Mouse (Mus musculus): ENCODE measurements at regions not wholly inside any gene's neighbourhood (a gene's known extent, or its start where the extent isn't known, plus 50 kb on each side); places are given as distances from the start of the nearest gene placed in this dataset.
"Not testable (repeated sequence)": the region's sequence is repeated elsewhere in the genome, so short reads cannot be mapped to it uniquely, and the experiment has no call there.

- ATAC-seq (ENCODE audit: low FRiP score) (no peak), DNase-seq (ENCODE audit: low spot score, missing footprints) (no peak)
- Histone ChIP-seq H3K9ac (ENCODE audit: low read length) (no peak overlapping the region), H3K27me3 (ENCODE audit: control insufficient read depth, insufficient read depth, low read length) (peaks cover 13% of the 10 kb centered on the region), H3K27ac (ENCODE audit: low read depth, low read length) (no peak overlapping the region), H3K4me3 (ENCODE audit: low read depth, low read length) (no peak overlapping the region), H3K9me3 (ENCODE audit: control insufficient read depth, low read length) (no peaks in the 10 kb centered on the region), H3K36me3 (ENCODE audit: control insufficient read depth, insufficient read depth, low read length) (no peaks in the 10 kb centered on the region), H3K4me1 (ENCODE audit: control insufficient read depth, insufficient read depth, low read length) (no peaks in the 10 kb centered on the region), H3K4me2 (no peak overlapping the region)
- WGBS, result 94% methylated on average over 2 of the region's 2 CpGs
These were observed 74.2 kb upstream of the Magee2 start for GRCm38 (mm10) chrX:104931153-104931706.

DNA sequence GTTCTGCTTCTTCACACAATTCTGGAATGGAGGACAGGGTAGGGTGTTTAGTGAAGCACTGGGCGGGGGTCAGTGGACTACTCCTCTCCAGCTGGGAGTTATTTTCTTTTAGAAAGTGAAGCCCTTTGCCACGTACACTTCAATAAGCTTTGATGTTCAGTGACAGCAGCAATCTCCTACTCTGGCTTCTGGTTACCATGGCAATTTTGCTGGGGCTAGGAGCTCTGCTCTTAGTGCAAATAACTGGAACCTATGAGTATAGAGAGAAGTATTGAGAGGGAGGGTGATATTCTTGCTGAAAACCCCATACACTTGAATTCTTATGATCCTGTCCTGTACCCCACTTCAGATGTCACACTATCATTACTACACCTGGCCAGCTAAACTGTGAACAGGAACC lies 94.5 kb upstream of the Magee2 start:
- Histone ChIP-seq H3K4me2 (no peak overlapping the region), H3K9ac (ENCODE audit: low read length) (no peak overlapping the region), H3K9me3 (ENCODE audit: control insufficient read depth, low read length) (no peaks in the 10 kb centered on the region), H3K4me3 (ENCODE audit: low read depth, low read length) (no peak overlapping the region), H3K27ac (ENCODE audit: low read depth, low read length) (no peak overlapping the region), H3K27me3 (ENCODE audit: control insufficient read depth, insufficient read depth, low read length) (peaks cover 14% of the 10 kb centered on the region), H3K36me3 (ENCODE audit: control insufficient read depth, insufficient read depth, low read length) (no peaks in the 10 kb centered on the region), H3K4me1 (ENCODE audit: control insufficient read depth, insufficient read depth, low read length) (no peaks in the 10 kb centered on the region)
- no peak for DNase-seq (ENCODE audit: low spot score, missing footprints)
- WGBS, result 48% methylated on average over 2 of the region's 2 CpGs
- no peak; the same call in 1 of the 2 replicates for ATAC-seq (ENCODE audit: low FRiP score)

- not testable (repeated sequence) for DNase-seq (ENCODE audit: low spot score, missing footprints); H3K9ac ChIP-seq (ENCODE audit: low read length); H3K4me2 ChIP-seq; H3K27ac ChIP-seq (ENCODE audit: low read depth, low read length); ATAC-seq (ENCODE audit: low FRiP score); H3K9me3 ChIP-seq (ENCODE audit: control insufficient read depth, low read length); H3K4me1 ChIP-seq (ENCODE audit: control insufficient read depth, insufficient read depth, low read length); H3K36me3 ChIP-seq (ENCODE audit: control insufficient read depth, insufficient read depth, low read length); H3K4me3 ChIP-seq (ENCODE audit: low read depth, low read length)
- 66% methylated on average over 3 of the region's 5 CpGs for WGBS
- H3K27me3 ChIP-seq (ENCODE audit: control insufficient read depth, insufficient read depth, low read length), result peaks cover 14% of the 10 kb centered on the region
These were observed 95.7 kb upstream of the Magee2 start for GRCm38 (mm10) chrX:104952809-104953208.

GRCm38 (mm10) chrX:104953391-104953790 lies 96.3 kb upstream of the Magee2 start:
- H3K4me2 ChIP-seq; ATAC-seq (ENCODE audit: low FRiP score); H3K9ac ChIP-seq (ENCODE audit: low read length); H3K4me1 ChIP-seq (ENCODE audit: control insufficient read depth, insufficient read depth, low read length); H3K27ac ChIP-seq (ENCODE audit: low read depth, low read length); H3K4me3 ChIP-seq (ENCODE audit: low read depth, low read length); H3K9me3 ChIP-seq (ENCODE audit: control insufficient read depth, low read length); H3K36me3 ChIP-seq (ENCODE audit: control insufficient read depth, insufficient read depth, low read length); DNase-seq (ENCODE audit: low spot score, missing footprints): not testable (repeated sequence)
- H3K27me3 ChIP-seq (ENCODE audit: control insufficient read depth, insufficient read depth, low read length), result peaks cover 14% of the 10 kb centered on the region
- WGBS, result 67% methylated on average over 1 of the region's 3 CpGs

DNA sequence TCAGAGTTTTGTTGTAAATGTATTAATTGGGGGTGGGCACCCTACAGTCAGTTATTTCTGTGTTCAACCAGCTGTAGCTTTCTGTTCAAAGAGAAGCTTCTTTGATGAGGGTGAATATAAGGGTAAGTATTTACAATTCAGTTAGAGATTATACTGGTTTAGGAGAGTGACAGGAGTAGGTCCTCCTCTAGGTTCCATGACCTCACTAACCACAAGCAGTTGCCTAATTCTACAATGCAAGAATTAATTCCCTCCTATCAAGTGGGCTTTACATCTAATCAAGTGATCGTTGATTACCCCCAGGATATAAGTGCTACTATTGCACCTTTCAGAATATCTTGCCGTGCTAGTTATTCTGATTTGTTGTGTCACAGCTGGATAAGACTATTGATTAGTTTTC lies 101.1 kb upstream of the Pbdc1 start:
- no peak for ATAC-seq (ENCODE audit: low FRiP score)
- peaks cover 29% of the 10 kb centered on the region for H3K27me3 ChIP-seq (ENCODE audit: control insufficient read depth, insufficient read depth, low read length)
- DNase-seq (ENCODE audit: low spot score, missing footprints), result no peak

DNA sequence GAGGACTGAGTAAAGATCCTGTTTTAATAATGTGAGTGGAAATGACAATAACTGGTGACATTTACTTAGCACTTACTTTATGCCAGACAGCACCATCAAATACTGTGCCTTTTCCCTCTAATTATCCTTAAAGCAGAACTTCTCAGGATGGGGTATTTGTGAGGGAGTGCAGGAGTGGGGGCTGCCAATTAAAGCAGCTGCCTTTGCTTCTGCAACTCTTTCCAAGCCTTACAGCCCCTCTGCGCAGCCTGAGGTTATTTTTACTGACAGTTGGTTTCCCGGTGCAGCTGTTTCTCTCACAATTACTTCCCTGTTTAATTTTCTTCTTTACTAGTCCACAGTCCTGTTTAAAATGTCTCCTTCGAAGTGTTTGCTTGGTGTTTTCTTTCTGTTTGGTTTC lies 76.3 kb upstream of the Pbdc1 start:
- H3K9me3 ChIP-seq (ENCODE audit: control insufficient read depth, low read length), result no peaks in the 10 kb centered on the region
- H3K27me3 ChIP-seq (ENCODE audit: control insufficient read depth, insufficient read depth, low read length), result peaks cover 35% of the 10 kb centered on the region
- ATAC-seq (ENCODE audit: low FRiP score) (no peak), DNase-seq (ENCODE audit: low spot score, missing footprints) (no peak)
- H3K4me1 ChIP-seq (ENCODE audit: control insufficient read depth, insufficient read depth, low read length), result no peaks in the 10 kb centered on the region
- H3K4me3 ChIP-seq (ENCODE audit: low read depth, low read length), result no peak overlapping the region
- no peak overlapping the region for H3K4me2 ChIP-seq
- H3K36me3 ChIP-seq (ENCODE audit: control insufficient read depth, insufficient read depth, low read length), result no peaks in the 10 kb centered on the region
- H3K27ac ChIP-seq (ENCODE audit: low read depth, low read length), result no peak overlapping the region
- no peak overlapping the region for H3K9ac ChIP-seq (ENCODE audit: low read length)
- 69% methylated on average over 3 of the region's 3 CpGs for WGBS

More for the DNA sequence above, 101.1 kb upstream of the Pbdc1 start:
- Histone ChIP-seq H3K27ac (ENCODE audit: low read depth, low read length) (no peak overlapping the region), H3K4me1 (ENCODE audit: control insufficient read depth, insufficient read depth, low read length) (no peaks in the 10 kb centered on the region), H3K9ac (ENCODE audit: low read length) (no peak overlapping the region), H3K4me2 (no peak overlapping the region), H3K36me3 (ENCODE audit: control insufficient read depth, insufficient read depth, low read length) (no peaks in the 10 kb centered on the region), H3K4me3 (ENCODE audit: low read depth, low read length) (no peak overlapping the region), H3K9me3 (ENCODE audit: control insufficient read depth, low read length) (no peaks in the 10 kb centered on the region)
- 75% methylated on average over 2 of the region's 2 CpGs for WGBS

- no peak overlapping the region for H3K27ac ChIP-seq (ENCODE audit: low read depth, low read length)
- no peak overlapping the region for H3K4me3 ChIP-seq (ENCODE audit: low read depth, low read length)
- no peaks in the 10 kb centered on the region for H3K9me3 ChIP-seq (ENCODE audit: control insufficient read depth, low read length)
- no peaks in the 10 kb centered on the region for H3K36me3 ChIP-seq (ENCODE audit: control insufficient read depth, insufficient read depth, low read length)
- H3K9ac ChIP-seq (ENCODE audit: low read length), result no peak overlapping the region
- DNase-seq (ENCODE audit: low spot score, missing footprints) (peak; percentile 84), ATAC-seq (ENCODE audit: low FRiP score) (no peak; the same call in 1 of the 2 replicates)
- 20% methylated on average over 2 of the region's 2 CpGs for WGBS
- no peaks in the 10 kb centered on the region for H3K4me1 ChIP-seq (ENCODE audit: control insufficient read depth, insufficient read depth, low read length)
- H3K4me2 ChIP-seq, result no peak overlapping the region
- peaks cover 29% of the 10 kb centered on the region for H3K27me3 ChIP-seq (ENCODE audit: control insufficient read depth, insufficient read depth, low read length)
These were observed 73.1 kb upstream of the Pbdc1 start for GRCm38 (mm10) chrX:105006445-105006844.

Measured in midbrain, embryonic 11.5 days (tissue).